Comparison of ENCODE assay signal across 13 mouse cellular contexts in the genomic region with DNA sequence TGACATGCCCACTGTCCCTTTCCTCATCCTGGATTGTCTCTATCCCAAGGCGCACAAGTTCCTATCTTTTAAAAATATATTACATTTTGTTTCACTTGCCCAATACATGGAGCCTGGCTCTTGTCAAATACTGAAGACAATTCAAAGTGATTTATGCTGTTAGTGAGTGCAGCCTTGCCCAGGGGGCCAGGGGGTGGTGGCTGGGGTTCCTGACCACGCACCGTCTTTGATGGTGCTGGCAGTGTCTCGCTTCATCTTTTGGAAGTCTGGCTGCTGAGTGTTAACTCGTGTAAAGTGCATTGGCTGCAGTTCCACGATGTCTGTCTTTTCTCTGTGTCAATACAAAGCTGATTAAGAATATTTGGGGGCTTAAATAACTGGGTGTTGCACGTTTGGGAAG. TPM values are rescaled to one million over a fixed set of nuclear protein-coding genes. Genes with fewer than 3 reads are reported as not detected.
"Had no signal": no experiment of that assay in that cellular context is flagged by ENCODE, and none has a peak within 500 bp of the region (broad histone marks: within the 10 kb centered on the region; RNA-seq: fewer than 3 reads in every experiment).

No protein-coding gene starts in this region.

- H3K9me3 ChIP-seq: liver, embryonic 13.5 days had no signal

- H3K9ac ChIP-seq: liver, embryonic 13.5 days had no signal

- H3K4me2 ChIP-seq: liver, embryonic 13.5 days had no signal

- H3K4me3 ChIP-seq: left cerebral cortex, adult 2 months; liver, embryonic 13.5 days had no signal

- H3K27ac ChIP-seq: left cerebral cortex, adult 2 months; liver, embryonic 13.5 days had no signal

- H3K4me1 ChIP-seq: liver, embryonic 13.5 days had no signal

- H3K27me3 ChIP-seq: liver, embryonic 13.5 days had no signal

- DNase-seq: kidney, postnatal 10 days; kidney, postnatal 36 days; layer of hippocampus, postnatal 36 days; liver, embryonic 13.5 days; lung, adult 2 months; lung, postnatal 14 days; lung, postnatal 4 days; midbrain, embryonic 14.5 days; thymus, adult 18-20 months; thymus, postnatal 36 days had no signal

- H3K36me3 ChIP-seq: liver, embryonic 13.5 days had no signal

RNA-seq across cellular contexts. Expression of gene Armc2, which starts 13.6 kb away (rescaled TPM):
- total RNA-seq: megakaryocyte, adult 5-6 weeks had no signal
- polyA plus RNA-seq: liver, adult 2 months had no signal
